Mouse (Mus musculus): ENCODE measurements around the gene Ano1. TPM values are rescaled to one million over a fixed set of nuclear protein-coding genes. Genes with fewer than 3 reads are reported as not detected.

Gene Ano1
- polyA plus RNA-seq, 1 experiment from 2014 or later = 1.8 TPM

DNA sequence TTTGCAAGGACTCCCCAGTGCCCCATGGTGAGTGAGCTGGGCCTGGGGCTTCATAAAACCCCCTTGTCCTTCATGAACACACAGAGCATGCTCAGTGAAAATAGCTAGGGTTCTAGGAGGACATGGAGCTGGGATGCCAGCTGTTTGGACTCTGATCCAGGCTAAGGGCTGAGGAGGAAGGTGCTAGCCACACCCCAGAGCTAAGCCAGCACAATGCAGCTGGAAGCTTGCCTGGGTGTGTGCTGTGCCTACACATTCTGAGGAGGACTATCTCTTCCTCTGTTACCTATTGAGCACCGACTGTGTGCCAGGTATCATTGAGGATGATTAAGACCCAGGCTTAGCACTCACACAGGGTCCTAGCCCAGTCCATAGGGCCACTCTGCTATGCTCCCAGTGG, 30.6 kb upstream of the Ano1 start:
- Histone ChIP-seq H3K27ac (no peak overlapping the region), H3K4me3 (replicated peaks) (no peak overlapping the region), H3K9ac (replicated peaks) (no peak overlapping the region; the same call in 1 of the 2 replicates), H3K9me3 (no peaks in the 10 kb centered on the region), H3K27me3 (no peaks in the 10 kb centered on the region; the same call in 1 of the 2 replicates), H3K4me1 (replicated peaks) (no peaks in the 10 kb centered on the region), H3K36me3 (no peaks in the 10 kb centered on the region), H3K4me2 (no peak overlapping the region)
- no peak for ATAC-seq (ENCODE audit: insufficient number of reproducible peaks, insufficient read depth, low FRiP score, low TSS enrichment, low read depth)
- WGBS = 100% methylated on average over 1 of the region's 1 CpGs

DNA sequence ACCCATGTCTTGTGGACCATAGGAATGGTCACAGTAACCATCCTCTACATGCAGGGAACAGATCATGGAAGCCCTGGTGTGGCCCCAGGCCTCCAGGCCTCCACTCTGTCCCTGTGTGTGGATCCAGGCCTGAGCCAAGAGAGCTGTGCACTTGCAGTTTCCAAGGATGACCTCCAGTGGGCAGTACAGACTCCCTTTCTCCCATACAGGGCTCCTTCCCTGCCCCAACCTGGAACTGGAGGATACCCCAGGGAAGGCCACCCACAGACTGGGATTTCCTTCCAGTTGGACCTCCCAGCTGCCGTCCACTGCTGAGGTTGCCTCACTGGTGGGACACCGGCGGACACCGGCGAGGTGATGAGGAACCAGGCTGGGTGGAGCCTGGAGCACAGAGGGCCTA, 29.6 kb upstream of the Ano1 start:
- H3K36me3 ChIP-seq = no peaks in the 10 kb centered on the region
- no peaks in the 10 kb centered on the region for H3K4me1 ChIP-seq (replicated peaks)
- WGBS = 35% methylated on average over 5 of the region's 5 CpGs
- ATAC-seq (ENCODE audit: insufficient number of reproducible peaks, insufficient read depth, low FRiP score, low TSS enrichment, low read depth) = no peak
- no peak overlapping the region for H3K4me3 ChIP-seq (replicated peaks)
- no peaks in the 10 kb centered on the region; the same call in 1 of the 2 replicates for H3K27me3 ChIP-seq
- no peak overlapping the region for H3K9ac ChIP-seq (replicated peaks)
- H3K4me2 ChIP-seq = no peak overlapping the region
- H3K27ac ChIP-seq = no peak overlapping the region
- no peaks in the 10 kb centered on the region for H3K9me3 ChIP-seq

DNA sequence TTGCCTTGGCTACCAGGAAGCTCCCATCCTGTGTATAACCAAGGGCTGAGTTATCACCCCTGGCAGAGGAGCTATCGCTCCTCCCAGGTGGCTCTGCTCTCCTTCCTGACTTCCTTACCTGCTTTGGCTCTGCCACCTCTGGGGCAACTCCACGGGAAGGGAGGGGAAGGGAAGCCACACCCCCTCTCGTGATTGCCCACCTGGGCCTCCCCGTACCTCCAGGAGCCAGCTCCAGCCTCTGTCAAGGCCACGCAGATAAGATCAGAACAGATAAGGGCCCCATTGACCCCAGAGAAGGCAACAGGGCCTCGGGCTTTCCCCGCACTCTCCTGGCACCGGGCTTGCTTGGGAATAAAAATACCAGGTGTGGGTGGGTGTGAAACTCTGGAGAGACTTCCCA, 28.4 kb upstream of the Ano1 start:
- ATAC-seq (ENCODE audit: insufficient number of reproducible peaks, insufficient read depth, low FRiP score, low TSS enrichment, low read depth) = no peak
- H3K4me1 ChIP-seq (replicated peaks) = no peaks in the 10 kb centered on the region; the same call in 1 of the 2 replicates

DNA sequence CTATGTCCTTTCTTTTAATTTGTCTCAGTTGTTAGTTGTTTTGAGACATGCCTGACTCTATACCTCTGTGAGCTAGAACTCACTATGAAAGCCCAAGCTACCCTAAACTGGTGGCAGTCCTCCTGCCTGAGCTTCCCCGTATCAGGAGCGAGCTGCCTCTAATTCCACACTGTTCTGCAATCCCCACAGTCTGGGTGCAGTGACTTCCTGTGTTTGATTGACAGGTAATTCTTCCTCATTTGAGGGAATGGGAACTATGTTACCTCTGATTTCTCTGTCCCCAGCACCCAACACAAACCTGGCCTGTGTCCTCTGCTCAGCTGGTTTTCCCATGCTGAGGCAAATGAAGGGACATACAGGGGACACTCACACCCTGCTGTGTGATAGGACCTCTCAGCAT, 27.9 kb upstream of the Ano1 start:
- H3K4me1 ChIP-seq (replicated peaks) = no peaks in the 10 kb centered on the region; the same call in 1 of the 2 replicates
- no peak for ATAC-seq (ENCODE audit: insufficient number of reproducible peaks, insufficient read depth, low FRiP score, low TSS enrichment, low read depth)
- no peak overlapping the region for H3K4me2 ChIP-seq
- H3K27ac ChIP-seq = no peak overlapping the region
- H3K9me3 ChIP-seq = no peaks in the 10 kb centered on the region
- H3K27me3 ChIP-seq = no peaks in the 10 kb centered on the region; the same call in 1 of the 2 replicates
- H3K36me3 ChIP-seq = no peaks in the 10 kb centered on the region
- H3K4me3 ChIP-seq (replicated peaks) = no peak overlapping the region
- 86% methylated on average over 2 of the region's 2 CpGs for WGBS
- H3K9ac ChIP-seq (replicated peaks) = no peak overlapping the region

More for the DNA sequence above, 28.4 kb upstream of the Ano1 start:
- 62% methylated on average over 8 of the region's 8 CpGs for WGBS
- Histone ChIP-seq H3K27ac (no peak overlapping the region), H3K9ac (replicated peaks) (no peak overlapping the region), H3K27me3 (no peaks in the 10 kb centered on the region; the same call in 1 of the 2 replicates), H3K36me3 (no peaks in the 10 kb centered on the region), H3K4me2 (no peak overlapping the region), H3K4me3 (replicated peaks) (no peak overlapping the region), H3K9me3 (no peaks in the 10 kb centered on the region)

DNA sequence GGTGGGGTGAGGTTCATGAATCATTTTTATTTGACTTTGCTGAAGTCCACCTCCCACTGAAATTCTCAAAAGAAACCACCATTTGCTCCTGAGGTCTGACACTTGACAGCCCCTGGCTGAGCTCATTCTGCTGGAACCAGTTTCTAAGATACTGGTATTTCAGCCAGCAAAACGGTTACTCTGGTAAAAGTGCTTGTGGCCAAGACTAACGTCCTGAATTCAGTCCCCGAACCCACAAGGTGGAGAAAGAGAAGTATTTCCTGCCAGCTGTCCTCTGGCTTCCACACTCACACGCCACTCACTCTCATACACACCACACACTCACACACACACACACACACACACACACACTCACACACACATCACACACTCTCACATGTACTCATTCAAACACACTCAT, 26.0 kb upstream of the Ano1 start:
- H3K27me3 ChIP-seq = no peaks in the 10 kb centered on the region; the same call in 1 of the 2 replicates
- H3K9me3 ChIP-seq = no peaks in the 10 kb centered on the region
- H3K4me3 ChIP-seq (replicated peaks) = no peak overlapping the region
- 62% methylated on average over 4 of the region's 4 CpGs for WGBS
- no peaks in the 10 kb centered on the region for H3K36me3 ChIP-seq
- ATAC-seq (ENCODE audit: insufficient number of reproducible peaks, insufficient read depth, low FRiP score, low TSS enrichment, low read depth) = no peak
- no peak overlapping the region for H3K4me2 ChIP-seq
- no peak overlapping the region for H3K9ac ChIP-seq (replicated peaks)
- H3K4me1 ChIP-seq (replicated peaks) = no peaks in the 10 kb centered on the region; the same call in 1 of the 2 replicates
- no peak overlapping the region for H3K27ac ChIP-seq

DNA sequence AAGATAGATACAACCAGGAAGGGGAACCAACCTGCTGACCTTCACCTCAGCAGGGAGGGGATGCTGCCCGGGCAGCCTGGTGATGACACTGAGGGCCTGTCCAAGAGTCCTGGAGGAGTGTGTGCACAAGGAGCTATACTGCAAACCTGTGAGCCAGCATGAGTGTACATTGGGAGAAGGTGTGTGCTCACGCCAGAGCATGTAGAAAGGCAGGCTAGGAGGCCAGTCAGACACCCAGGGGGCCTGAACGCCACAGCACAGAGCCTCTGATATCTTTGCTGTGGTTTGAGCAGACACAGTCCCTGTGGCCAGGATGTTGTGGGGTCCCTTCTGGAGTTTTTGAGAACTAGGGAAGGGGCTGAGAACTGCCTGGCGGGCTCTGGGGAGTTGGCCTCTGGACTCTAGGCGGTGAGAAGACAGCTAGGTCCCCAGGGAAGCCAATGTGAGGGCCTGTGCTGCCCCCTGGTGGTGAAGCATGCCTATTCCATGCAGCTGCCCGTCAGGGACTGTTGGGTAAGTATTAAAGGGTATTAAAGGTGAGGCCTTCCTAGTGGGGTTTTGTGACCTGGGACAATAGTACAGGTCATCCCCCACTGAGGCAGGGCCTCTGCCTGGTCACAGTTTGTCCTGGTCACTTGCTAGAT, 24.2 kb upstream of the Ano1 start:
- no peaks in the 10 kb centered on the region; the same call in 1 of the 2 replicates for H3K27me3 ChIP-seq
- 39% methylated on average over 6 of the region's 6 CpGs for WGBS
- H3K4me1 ChIP-seq (replicated peaks) = peaks cover 2% of the 10 kb centered on the region; the same call in 1 of the 2 replicates
- H3K4me2 ChIP-seq = no peak overlapping the region
- no peaks in the 10 kb centered on the region for H3K36me3 ChIP-seq
- no peak overlapping the region for H3K4me3 ChIP-seq (replicated peaks)
- H3K9ac ChIP-seq (replicated peaks) = no peak overlapping the region
- ATAC-seq (ENCODE audit: insufficient number of reproducible peaks, insufficient read depth, low FRiP score, low TSS enrichment, low read depth) = peak; percentile 50; the same call in 1 of the 2 replicates
- H3K27ac ChIP-seq = no peak overlapping the region
- no peaks in the 10 kb centered on the region for H3K9me3 ChIP-seq

DNA sequence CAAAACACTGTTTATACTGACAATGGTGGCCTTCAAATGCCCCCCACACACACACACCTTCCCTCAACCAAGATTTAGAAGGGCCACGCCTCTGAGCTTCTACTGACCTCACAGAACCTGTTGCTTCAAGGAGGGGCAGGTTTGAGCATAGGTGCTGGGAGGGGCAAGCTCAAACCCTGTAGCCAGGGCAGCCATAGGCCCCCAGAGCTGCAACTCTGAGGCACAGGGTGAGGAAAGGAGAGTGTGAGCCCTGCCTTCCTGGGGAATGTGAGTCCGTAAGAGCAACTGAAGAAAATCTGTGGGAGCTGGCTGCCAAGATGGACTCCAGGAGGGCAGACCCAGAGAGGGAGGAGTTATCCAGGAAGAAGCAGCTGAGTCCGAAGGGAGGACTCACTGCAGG, 23.4 kb upstream of the Ano1 start:
- Histone ChIP-seq H3K9ac (replicated peaks) (no peak overlapping the region), H3K27me3 (no peaks in the 10 kb centered on the region; the same call in 1 of the 2 replicates), H3K36me3 (no peaks in the 10 kb centered on the region), H3K4me3 (replicated peaks) (no peak overlapping the region), H3K4me1 (replicated peaks) (peaks cover 9% of the 10 kb centered on the region), H3K9me3 (no peaks in the 10 kb centered on the region), H3K4me2 (no peak overlapping the region), H3K27ac (no peak overlapping the region)
- no peak for ATAC-seq (ENCODE audit: insufficient number of reproducible peaks, insufficient read depth, low FRiP score, low TSS enrichment, low read depth)
- 79% methylated on average over 3 of the region's 3 CpGs for WGBS

DNA sequence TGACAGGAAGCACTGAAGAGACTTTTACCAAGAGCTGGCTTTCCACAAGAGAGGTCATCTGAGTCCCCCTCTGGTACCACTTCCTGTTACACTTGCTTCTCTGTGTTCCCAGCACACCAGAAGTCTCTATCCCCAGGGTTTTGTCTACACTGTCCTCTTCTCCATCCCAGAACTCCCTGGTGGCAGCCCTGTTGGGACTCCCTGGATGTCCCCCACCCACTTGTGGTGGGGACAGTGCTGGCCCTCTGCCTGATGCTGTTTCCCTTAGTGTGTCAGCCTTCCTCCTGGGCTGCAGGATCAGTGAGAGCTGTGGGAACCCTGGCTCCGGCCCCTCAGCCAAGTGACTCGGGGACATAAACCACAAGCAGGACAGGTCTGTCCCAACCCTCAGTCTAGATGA, 22.5 kb upstream of the Ano1 start:
- H3K9me3 ChIP-seq = no peaks in the 10 kb centered on the region
- H3K27ac ChIP-seq = no peak overlapping the region
- no peak overlapping the region for H3K4me3 ChIP-seq (replicated peaks)
- WGBS = 78% methylated on average over 2 of the region's 2 CpGs
- H3K36me3 ChIP-seq = no peaks in the 10 kb centered on the region
- peaks cover 18% of the 10 kb centered on the region for H3K4me1 ChIP-seq (replicated peaks)
- no peak for ATAC-seq (ENCODE audit: insufficient number of reproducible peaks, insufficient read depth, low FRiP score, low TSS enrichment, low read depth)
- H3K27me3 ChIP-seq = no peaks in the 10 kb centered on the region; the same call in 1 of the 2 replicates
- no peak overlapping the region for H3K9ac ChIP-seq (replicated peaks)
- H3K4me2 ChIP-seq = no peak overlapping the region

DNA sequence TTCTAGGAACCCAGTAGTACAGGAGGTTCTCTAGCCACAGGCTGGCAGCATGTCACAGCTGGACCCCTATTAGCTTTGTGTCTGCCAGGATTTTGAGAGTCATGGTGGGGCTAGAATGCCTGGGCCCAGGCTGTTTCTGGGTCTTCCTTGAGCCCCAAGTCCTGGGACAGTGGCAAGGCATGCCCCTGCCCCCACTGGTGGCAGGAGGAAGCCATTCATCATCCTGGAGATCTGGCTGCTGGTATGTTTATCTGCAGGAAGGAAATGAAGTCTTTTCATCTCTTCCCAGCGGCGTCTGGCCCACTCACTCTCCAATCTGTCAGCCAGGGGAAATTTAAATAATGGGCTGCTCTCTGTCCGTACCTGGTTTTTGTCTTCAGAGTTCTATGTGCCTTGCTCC, 18.3 kb upstream of the Ano1 start:
- Histone ChIP-seq H3K27ac (0 out of 2 replicates have a peak overlapping the region, but pooled peaks have one; percentile 41), H3K4me1 (replicated peaks) (peaks cover 18% of the 10 kb centered on the region), H3K36me3 (no peaks in the 10 kb centered on the region), H3K27me3 (no peaks in the 10 kb centered on the region), H3K4me3 (replicated peaks) (no peak overlapping the region), H3K9me3 (no peaks in the 10 kb centered on the region), H3K9ac (replicated peaks) (0 out of 2 replicates have a peak overlapping the region, but pooled peaks have one; percentile 9), H3K4me2 (no peak overlapping the region)
- WGBS = 9% methylated on average over 3 of the region's 3 CpGs
- ATAC-seq (ENCODE audit: insufficient number of reproducible peaks, insufficient read depth, low FRiP score, low TSS enrichment, low read depth) = no peak

DNA sequence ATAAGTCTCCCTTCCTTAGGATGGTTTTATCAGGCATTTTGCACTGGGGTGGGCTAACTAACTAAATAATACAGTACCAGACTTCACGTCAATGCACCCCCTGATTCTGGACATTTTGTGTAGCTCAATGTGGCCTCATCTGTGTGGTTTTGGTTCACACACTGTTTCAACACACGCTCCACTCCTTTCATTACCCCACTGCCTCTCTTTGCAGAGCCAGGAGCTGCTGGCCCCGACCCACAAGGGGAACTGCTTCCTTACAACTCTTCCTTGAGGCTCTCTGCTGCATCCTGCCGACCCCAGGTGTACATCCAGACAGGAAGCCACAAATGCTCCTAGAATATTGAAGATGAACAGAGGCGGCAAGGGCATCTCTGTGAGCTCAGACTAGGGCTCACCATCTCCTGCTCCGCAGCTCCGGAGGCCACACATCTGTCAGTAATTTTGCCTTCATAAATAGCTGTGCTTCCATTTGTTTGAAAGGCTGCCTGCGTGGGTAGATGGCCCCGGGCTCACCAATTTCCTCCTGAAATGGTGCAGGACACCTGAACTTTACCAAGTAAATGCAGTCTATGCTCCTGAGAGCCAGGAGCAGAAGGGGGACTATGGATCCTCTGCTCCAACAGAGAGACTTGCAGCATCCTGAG, 17.8 kb upstream of the Ano1 start:
- Histone ChIP-seq H3K27me3 (no peaks in the 10 kb centered on the region), H3K4me2 (no peak overlapping the region)
- no peak for ATAC-seq (ENCODE audit: insufficient number of reproducible peaks, insufficient read depth, low FRiP score, low TSS enrichment, low read depth)

DNA sequence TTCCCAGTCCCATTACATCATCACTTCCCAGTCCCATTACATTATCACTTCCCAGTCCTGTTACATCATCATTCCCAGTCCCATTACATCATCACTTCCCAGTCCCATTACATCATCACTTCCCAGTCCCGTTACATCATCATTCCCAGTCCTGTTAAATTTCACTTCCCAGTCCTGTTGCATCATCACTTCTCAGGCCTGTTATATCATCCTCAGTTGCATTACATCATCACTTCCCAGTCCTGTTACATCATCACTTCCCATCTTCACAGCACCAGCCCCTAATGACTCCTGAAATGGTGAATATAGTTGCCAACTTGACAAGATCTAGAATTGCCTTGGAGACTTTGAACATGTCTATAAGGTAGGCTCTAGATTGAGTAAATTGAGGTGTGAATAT, 17.1 kb upstream of the Ano1 start:
- 93% methylated on average over 1 of the region's 1 CpGs for WGBS

More for the DNA sequence above, 17.8 kb upstream of the Ano1 start:
- peak overlapping the region; percentile 41; the same call in 1 of the 2 replicates for H3K27ac ChIP-seq
- H3K36me3 ChIP-seq = no peaks in the 10 kb centered on the region
- no peaks in the 10 kb centered on the region for H3K9me3 ChIP-seq
- 17% methylated on average over 9 of the region's 9 CpGs for WGBS
- H3K9ac ChIP-seq (replicated peaks) = 0 out of 2 replicates have a peak overlapping the region, but pooled peaks have one; percentile 9
- peaks cover 18% of the 10 kb centered on the region for H3K4me1 ChIP-seq (replicated peaks)
- no peak overlapping the region for H3K4me3 ChIP-seq (replicated peaks)

More for the DNA sequence above, 17.1 kb upstream of the Ano1 start:
- Histone ChIP-seq H3K27me3 (no peaks in the 10 kb centered on the region), H3K9ac (replicated peaks) (no peak overlapping the region), H3K9me3 (no peaks in the 10 kb centered on the region), H3K27ac (no peak overlapping the region), H3K4me1 (replicated peaks) (peaks cover 18% of the 10 kb centered on the region), H3K4me3 (replicated peaks) (no peak overlapping the region), H3K36me3 (no peaks in the 10 kb centered on the region), H3K4me2 (no peak overlapping the region)
- no peak for ATAC-seq (ENCODE audit: insufficient number of reproducible peaks, insufficient read depth, low FRiP score, low TSS enrichment, low read depth)
